Mouse (Mus musculus): Measurements from ENCODE around the gene Cept1.

The Cept1 gene

DNA sequence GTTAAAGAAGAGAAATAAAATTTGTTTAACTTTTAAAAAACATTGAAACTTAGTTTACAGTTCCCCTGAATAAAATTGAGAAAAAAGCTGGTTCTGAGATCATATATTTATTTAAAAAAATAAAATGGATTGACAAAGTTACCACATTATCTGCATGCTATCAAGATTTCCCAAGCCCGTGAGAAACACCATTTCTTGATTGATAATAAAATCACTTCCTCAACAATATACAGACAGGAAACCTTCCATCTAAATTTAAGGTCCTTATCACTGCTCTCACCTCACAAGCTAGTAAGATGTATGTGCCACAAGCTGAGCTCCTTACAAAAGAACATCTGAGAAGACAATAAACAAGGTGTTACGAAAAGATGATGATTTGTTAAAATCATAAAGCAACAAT is 44.7 kb downstream of the Cept1 start:
- TF ChIP-seq GATA4 (IDR thresholded peaks at IDR 0.05; ENCODE audit: insufficient replicate concordance, low read length) = no peak

DNA sequence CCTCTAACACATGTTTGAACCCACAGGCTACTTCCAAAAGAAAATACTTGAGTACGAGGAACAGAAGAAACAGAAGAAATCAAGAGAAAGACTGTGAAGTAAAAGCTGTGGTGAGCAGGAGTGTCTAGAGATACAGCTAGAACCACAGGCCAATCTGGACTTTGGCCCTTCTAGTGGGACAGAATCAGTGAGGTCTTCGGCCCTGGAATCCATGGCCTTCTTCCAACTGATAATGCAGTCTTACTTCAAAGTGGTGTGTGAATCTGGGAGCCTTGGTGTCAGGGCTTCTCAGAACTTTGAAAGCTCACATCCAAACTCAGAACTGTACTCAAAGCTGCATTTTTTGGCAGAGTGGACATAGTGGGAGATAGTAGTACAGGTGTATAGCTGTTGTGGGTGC is 47.1 kb downstream of the Cept1 start:
- TF ChIP-seq GATA4 (IDR thresholded peaks at IDR 0.05; ENCODE audit: insufficient replicate concordance, low read length) = peak; percentile 61; the same call in 1 of the 2 replicates

DNA sequence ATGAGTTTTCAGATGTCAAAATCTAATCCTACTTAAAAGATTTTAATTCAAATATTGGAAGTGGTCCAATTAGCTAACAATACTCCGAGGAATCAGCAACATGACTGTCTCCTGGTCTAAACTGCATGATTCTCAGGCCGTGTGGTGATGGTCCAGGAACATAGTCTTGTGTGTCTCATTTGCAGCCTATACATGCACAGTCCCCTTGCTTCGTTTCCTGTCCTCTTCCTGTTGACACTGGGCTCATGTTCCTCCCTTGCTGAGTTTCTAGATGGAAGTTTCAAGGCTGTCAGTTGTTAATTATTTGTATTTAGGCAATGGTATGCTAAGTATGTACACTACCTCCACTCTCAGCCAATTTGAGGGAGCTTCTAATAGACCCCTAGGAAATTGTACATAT is 50.6 kb downstream of the Cept1 start:
- TF ChIP-seq GATA4 (IDR thresholded peaks at IDR 0.05; ENCODE audit: insufficient replicate concordance, low read length) = no peak

DNA sequence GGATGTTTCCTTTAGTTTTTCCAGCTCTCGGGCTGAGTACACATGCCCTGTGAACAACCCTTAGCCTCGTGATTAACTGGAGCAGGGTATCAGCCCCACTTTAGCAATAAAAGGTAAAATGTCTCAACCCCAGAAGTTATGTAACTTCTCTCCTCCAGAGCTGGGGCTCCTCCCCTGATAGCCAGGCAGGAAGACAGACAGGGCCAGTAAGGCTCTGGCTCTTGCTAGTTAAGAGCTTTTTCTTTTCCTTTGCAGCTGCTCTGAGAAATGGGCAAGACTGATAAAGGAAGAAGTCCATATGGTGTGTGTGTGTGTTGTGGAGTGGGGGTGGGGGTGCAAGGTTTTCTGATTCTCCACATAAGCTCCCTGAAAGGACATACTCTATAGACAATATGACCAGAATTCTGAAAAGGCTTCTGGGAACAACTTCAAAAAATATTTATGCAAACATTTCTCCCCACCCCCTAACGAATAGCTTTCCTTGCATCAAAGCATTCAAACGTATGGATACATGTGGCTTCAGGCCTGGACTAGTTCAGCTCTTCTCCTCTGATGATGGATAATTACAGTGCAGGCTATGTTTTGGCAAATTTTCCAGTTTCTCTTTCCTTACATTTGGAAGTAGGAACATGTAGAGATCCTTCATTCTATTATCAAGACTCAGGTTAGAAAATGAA is 51.4 kb downstream of the Cept1 start:
- peak; percentile 48; the same call in 1 of the 2 replicates for TF ChIP-seq GATA4 (IDR thresholded peaks at IDR 0.05; ENCODE audit: insufficient replicate concordance, low read length)

DNA sequence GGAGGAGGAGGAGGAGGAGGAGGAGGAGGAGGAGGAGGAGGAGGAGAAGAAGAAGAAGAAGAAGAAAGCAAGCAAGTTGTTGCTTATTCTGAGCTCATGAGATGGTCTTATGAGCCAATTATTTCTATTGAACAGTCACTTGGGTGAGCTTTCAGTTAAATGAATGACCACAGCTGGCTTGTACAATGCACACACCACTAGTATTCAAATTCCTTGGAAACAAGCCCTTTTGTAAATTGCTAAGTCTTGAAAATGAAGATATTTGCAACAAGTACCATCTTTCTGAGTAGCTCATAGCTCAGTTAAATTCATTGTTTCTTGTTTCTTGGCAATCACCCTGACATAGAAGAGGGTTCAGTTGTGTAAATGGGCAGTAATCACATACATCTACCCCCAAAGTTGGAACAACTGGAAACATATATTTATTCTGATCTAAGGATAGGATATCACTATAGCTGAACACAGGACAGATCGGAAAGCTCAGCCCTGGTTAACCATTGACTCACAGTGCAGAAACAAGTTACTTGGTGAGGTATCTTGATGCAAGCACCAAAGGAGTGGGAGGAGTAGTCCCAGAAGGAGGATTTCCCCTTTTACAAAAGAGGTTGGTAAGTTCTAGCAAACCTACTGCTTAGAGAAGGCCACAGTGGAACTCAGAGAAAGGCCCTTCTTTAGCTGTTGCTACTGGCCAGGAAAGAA is 52.1 kb downstream of the Cept1 start:
- no peak for TF ChIP-seq GATA4 (IDR thresholded peaks at IDR 0.05; ENCODE audit: insufficient replicate concordance, low read length)

DNA sequence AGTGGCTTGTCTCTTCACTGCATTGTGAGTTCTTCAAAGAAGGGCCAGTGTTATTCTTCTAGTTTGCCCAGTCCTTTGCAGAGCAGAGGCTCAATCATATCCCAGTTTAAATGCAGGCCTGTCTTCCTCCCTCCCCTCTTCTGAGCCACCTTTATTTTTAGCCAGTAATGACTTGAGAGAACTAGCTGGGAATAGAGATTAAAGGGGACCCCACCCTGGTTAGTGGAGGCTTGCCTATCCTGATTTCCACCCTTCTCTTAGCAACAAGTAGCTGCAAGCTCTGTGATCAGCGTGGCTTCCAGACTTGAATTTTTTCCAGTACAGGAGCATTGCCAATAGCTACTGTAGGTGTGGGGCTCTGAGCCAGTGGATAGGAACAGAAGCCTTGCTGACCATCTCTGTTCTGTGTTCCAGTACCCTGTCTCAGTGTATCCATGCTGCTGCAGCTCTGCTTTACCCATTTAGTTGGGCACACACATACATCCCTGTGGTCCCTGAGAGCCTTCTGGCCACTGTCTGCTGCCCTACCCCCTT is 53.1 kb downstream of the Cept1 start:
- no peak for TF ChIP-seq GATA4 (IDR thresholded peaks at IDR 0.05; ENCODE audit: insufficient replicate concordance, low read length)

DNA sequence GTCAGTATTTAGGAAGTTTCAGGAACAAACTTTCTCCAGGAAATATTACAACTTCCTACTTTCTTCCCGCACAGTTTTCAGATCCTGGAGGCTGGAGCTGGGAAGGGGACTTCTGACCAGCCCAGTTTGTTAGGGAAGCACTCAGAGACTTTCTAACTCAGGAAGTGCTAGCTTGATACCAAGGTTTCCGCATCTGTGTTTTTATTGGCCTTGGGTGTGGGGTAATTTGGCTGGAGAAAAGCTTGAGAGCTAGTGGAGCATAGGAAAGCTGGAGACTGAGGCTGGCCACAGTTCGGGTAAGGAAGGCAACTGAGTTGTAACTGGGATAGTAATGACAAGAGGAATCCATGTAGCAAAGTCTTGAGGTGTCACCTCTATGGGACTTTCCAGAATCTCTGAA is 53.7 kb downstream of the Cept1 start:
- TF ChIP-seq GATA4 (IDR thresholded peaks at IDR 0.05; ENCODE audit: insufficient replicate concordance, low read length) = peak; percentile 62; the same call in 1 of the 2 replicates

DNA sequence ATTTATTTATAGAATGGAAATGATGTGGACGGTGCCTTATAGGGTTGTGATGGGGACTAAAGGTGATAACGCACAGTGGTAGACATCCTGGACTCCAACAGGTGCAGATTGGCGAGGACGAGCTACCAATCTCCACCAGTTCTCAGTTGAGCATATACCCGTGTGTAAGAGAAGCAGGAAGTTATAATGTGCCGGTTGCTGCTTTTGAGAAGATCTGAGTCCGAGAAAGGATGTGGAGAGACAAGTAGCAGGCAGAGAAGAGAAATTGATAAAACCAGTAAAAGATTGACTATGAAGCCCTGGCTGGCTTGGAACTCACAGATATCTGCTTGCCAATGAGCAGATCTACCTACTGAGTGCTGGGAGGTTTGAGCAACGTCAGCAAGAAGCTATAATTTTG is 54.4 kb downstream of the Cept1 start:
- no peak for TF ChIP-seq GATA4 (IDR thresholded peaks at IDR 0.05; ENCODE audit: insufficient replicate concordance, low read length)

DNA sequence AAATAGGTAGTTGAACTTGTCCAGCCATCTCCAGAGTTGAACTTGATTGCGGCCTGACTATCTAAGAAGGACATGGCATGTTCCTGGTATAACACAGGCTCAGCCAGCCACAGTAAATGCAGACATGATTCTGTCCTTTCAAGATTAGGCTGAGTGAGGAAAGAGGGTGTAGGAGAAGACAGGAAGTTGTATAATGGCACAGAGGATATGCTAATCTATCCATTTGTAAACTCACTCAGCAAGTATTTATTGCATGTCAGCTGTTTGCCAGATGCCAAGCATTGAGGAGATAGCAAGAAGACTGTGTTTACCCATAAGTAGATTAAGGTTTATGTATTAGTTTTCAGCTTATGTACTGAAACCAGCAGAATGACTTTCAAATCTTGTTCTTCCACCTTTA is 54.9 kb downstream of the Cept1 start:
- peak; percentile 12; the same call in 1 of the 2 replicates for TF ChIP-seq GATA4 (IDR thresholded peaks at IDR 0.05; ENCODE audit: insufficient replicate concordance, low read length)

DNA sequence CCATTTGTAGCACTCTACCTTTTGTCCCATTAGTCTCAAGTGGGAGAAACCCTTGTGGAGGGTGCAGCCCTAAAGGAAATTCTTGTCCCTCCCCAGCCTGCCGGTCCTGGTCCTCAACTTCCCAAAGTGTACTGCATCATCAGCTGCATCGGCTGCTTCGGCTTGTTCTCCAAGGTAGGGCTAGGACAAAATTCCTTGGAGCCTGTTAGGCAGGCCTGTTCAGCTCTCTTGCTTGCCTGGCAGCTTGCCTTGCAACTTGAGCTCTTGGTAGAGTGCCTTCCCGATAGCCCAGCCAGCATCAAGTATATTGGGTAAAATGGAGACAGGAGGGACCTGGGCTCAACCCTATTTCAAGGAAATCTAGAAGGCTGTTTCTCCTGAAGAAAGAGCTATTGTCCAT is 57.4 kb downstream of the Cept1 start:
- no peak for TF ChIP-seq GATA4 (IDR thresholded peaks at IDR 0.05; ENCODE audit: insufficient replicate concordance, low read length)

DNA sequence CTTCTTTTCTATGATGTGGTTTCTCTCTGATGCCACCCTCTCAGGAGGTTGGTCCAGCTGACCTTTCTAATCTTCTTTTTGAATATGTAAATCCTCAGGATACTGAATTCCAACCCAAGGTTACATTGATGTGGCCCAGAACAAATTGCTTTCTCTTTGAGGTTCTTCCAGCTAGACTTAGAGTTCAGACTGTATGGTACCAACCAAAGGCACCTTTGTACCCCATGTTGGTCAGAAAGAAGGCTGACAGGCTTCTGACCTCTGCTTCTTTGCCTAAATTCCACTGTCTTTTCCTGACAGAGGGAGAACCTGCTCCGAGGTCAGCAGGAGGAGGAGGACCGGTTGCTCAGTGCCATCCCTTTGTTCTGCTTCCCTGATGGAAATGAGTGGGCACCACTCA is 60.1 kb downstream of the Cept1 start:
- no peak for TF ChIP-seq GATA4 (IDR thresholded peaks at IDR 0.05; ENCODE audit: insufficient replicate concordance, low read length)

DNA sequence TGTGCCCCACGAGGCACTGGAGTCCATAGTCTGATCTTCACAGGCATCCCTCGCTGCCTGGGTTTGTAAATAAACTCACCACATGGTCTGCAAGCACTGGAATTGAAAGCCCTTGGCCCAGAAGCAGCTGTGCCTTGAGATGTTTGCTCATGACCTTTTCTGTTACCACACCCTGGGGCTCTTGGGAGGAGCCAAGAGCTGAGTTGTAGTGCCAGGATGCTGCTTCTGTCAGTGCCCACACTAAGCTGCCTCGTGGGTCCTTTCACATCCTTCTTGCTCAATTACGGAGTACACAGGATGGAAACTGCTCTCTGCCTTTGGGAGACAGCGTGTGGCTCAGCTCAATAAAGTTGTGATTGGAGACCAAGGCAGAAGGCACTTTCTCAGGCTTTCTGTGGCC is 61.8 kb downstream of the Cept1 start:
- no peak for TF ChIP-seq GATA4 (IDR thresholded peaks at IDR 0.05; ENCODE audit: insufficient replicate concordance, low read length)

DNA sequence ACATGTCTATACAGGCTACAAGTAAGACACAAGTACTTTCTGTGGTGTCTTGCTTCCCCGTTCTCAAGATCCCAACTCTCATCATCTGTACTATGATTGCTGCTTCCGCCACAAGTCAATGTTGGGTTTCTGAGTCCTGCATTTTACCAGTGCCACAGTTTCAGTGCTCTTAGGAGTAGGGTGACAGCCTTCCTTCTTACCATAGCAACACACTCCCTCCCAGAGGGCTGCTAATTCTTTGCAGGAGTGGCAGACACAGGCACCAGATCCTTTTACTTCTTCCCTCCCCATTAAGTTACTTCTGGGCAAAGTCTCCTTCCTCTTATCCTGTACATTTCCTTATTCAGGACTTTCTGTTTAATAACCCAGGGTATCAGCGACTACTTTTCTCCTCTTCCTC is 62.7 kb downstream of the Cept1 start:
- no peak for TF ChIP-seq GATA4 (IDR thresholded peaks at IDR 0.05; ENCODE audit: insufficient replicate concordance, low read length)

DNA sequence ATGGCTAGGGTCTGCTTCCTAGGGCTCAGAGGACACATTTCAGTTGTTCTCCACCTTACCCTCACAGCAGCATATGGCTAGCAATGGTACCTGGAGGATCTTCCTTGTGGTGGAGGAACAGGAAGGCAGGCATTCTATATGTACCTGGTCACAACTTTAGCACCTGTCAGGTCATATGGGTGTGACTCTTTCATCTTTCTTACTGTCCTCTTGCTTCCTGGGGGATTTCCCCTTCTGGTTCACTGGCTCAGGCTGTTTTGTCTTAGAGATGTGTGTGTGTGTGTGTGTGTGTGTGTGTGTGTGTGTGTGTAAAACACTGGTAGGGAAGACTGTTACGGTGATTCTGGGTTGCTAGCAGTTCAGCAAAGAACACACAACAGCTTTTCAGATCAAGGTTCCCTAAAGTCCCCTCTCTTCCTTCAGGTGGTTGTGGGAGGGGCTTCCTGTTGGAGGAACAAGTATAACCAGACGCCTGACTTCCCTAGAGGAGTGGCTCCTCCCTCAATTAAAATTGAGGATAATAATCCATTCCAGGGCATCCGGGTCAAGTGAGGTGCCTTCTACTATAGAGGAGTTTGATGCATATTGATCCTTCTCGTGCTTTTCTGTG is 63.7 kb downstream of the Cept1 start:
- no peak for TF ChIP-seq GATA4 (IDR thresholded peaks at IDR 0.05; ENCODE audit: insufficient replicate concordance, low read length)

DNA sequence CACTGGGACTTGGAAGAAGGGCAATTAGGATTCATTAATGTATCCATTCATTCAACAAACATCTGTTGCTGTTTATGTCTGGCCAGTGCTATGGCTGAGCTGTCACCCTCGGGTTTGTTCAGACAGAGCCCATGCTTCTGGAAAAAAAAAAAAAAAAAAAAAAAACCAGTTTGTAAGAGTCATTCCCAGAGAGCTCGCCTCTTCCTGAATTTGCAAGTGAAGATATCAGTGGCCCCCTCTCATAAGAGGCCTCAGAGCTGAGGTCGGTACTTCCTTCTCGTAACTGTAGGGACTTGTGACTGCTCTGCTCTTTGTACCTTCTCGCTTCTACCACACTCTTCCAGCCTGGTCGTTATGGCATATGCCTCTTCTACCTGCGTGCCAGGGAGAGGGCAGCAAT is 64.3 kb downstream of the Cept1 start:
- TF ChIP-seq GATA4 (IDR thresholded peaks at IDR 0.05; ENCODE audit: insufficient replicate concordance, low read length) = peak; percentile 18; the same call in 1 of the 2 replicates
